Mouse (Mus musculus): ENCODE data around the gene Aanat. TPM values are rescaled to one million over a fixed set of nuclear protein-coding genes. Genes with fewer than 3 reads are reported as not detected.

Aanat gene
- total and polyA plus RNA-seq, 3 experiments = not detected

DNA sequence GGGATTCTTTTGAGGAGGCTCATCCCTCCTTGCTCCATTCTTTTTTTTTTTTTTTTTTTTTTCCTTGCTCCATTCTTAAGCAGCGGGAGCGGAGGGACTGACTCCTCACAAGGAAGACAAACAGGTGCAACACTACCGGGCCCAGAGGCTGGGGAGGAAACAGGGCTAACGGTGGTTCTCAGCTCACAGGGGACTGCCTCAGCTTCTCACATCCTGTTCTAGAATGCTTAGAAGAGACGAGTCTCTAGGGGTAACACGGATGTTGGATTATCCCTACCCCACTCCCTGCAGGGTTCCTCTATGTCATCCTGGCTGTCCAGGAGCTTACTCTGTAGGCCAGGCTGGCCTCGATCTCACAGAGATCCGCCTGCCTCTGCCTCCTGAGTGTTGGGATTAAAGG, 3.3 kb downstream of the Aanat start:
- Histone ChIP-seq H3K4me1 (ENCODE audit: control insufficient read depth in 1 of 2, insufficient read depth in 2 of 2, low read length in 2 of 2) (peaks cover 8 to 30% of the 10 kb centered on the region in 2 experiments; a peak in 3 of 4 replicates), H3K36me3 (ENCODE audit: control insufficient read depth in 1 of 2, insufficient read depth in 2 of 2, low read length in 2 of 2) (peaks cover 0 to 10% of the 10 kb centered on the region in 2 experiments; a peak in 2 of 4 replicates), H3K79me2 (ENCODE audit: control insufficient read depth, insufficient read depth, low read length, poor library complexity) (no peaks in the 10 kb centered on the region), H3K27me3 (ENCODE audit: control insufficient read depth in 1 of 2, insufficient read depth in 2 of 2, low read length in 2 of 2) (no peaks in the 10 kb centered on the region), H3K9ac (ENCODE audit: control insufficient read depth, low read depth, low read length, poor library complexity, severe bottlenecking) (no peak overlapping the region), H3K27ac (ENCODE audit: control insufficient read depth, low read depth, low read length) (no peak overlapping the region), H3K4me3 (ENCODE audit: control insufficient read depth in 1 of 2, insufficient read depth in 1 of 2, low read depth in 2 of 2, low read length in 2 of 2) (no peak overlapping the region), H3K9me3 (replicated peaks; ENCODE audit: insufficient read depth, low read length) (no peaks in the 10 kb centered on the region)
- DNase-seq (ENCODE audit: low read depth, low spot score) = no peak
- TF ChIP-seq MYC (IDR thresholded peaks at IDR 0.05; ENCODE audit: low read depth, low read length) = no peak
- TF ChIP-seq TBP (IDR thresholded peaks at IDR 0.05; ENCODE audit: low read depth, low read length) = no peak
- TF ChIP-seq ETS1 (IDR thresholded peaks at IDR 0.05; ENCODE audit: low read depth, low read length) = no peak
- TF ChIP-seq ZKSCAN1 (IDR thresholded peaks at IDR 0.05; ENCODE audit: low read depth, low read length) = no peak
- no peak for TF ChIP-seq SMC3 (IDR thresholded peaks at IDR 0.05; ENCODE audit: low read depth, low read length)
- no peak for TF ChIP-seq GATA1 (IDR thresholded peaks at IDR 0.05; ENCODE audit: low read depth, low read length)
- TF ChIP-seq MAZ (IDR thresholded peaks at IDR 0.05; ENCODE audit: low read depth, low read length) = no peak
- no peak for TF ChIP-seq USF1 (IDR thresholded peaks at IDR 0.05; ENCODE audit: low read depth, low read length)
- no peak for TF ChIP-seq SIN3A (IDR thresholded peaks at IDR 0.05; ENCODE audit: low read length)
- TF ChIP-seq RCOR1 (IDR thresholded peaks at IDR 0.05; ENCODE audit: low read depth, low read length) = no peak
- TF ChIP-seq ZMIZ1 (IDR thresholded peaks at IDR 0.05; ENCODE audit: low read depth, low read length) = no peak
- TF ChIP-seq JUND (IDR thresholded peaks at IDR 0.05; ENCODE audit: low read depth, low read length) = no peak
- no peak for TF ChIP-seq BHLHE40 (IDR thresholded peaks at IDR 0.05; ENCODE audit: borderline replicate concordance, low read depth, low read length)
- TF ChIP-seq EP300 (IDR thresholded peaks at IDR 0.05; ENCODE audit: low read depth in 1 of 2, low read length in 2 of 2) = no peak
- no peak for TF ChIP-seq ELF1 (IDR thresholded peaks at IDR 0.05; ENCODE audit: low read depth, low read length)
- TF ChIP-seq KAT2A (conservative IDR thresholded peaks at IDR 0.05; ENCODE audit: low read depth, low read length) = no peak
- no peak for TF ChIP-seq TAL1 (IDR thresholded peaks at IDR 0.05; ENCODE audit: low read length)
- no peak for TF ChIP-seq ZC3H11A (IDR thresholded peaks at IDR 0.05; ENCODE audit: low read depth, low read length)

DNA sequence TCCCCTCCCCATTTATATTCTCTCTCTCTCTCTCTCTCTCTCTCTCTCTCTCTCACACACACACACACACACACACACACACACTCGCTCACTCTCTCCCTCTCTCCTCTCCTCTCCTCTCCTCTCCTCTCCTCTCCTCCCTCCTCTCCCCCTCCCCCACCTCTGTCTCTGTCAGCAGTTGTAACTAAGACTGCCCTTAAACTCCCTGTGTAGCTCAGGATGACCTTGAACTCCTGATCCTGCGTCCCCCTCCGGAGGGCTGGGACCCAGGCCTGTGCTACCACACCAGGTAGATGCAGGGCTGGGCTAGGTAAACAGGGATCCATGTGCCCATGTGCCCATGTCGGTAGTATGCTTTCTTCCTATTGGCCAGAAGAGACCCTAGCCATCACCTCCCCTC, 5.4 kb downstream of the Aanat start:
- peaks cover 0 to 10% of the 10 kb centered on the region in 2 experiments; a peak in 2 of 4 replicates for H3K36me3 ChIP-seq (ENCODE audit: control insufficient read depth in 1 of 2, insufficient read depth in 2 of 2, low read length in 2 of 2)
- no peaks in the 10 kb centered on the region for H3K9me3 ChIP-seq (replicated peaks; ENCODE audit: insufficient read depth, low read length)
- DNase-seq (ENCODE audit: low read depth, low spot score) = no peak
- H3K79me2 ChIP-seq (ENCODE audit: control insufficient read depth, insufficient read depth, low read length, poor library complexity) = no peaks in the 10 kb centered on the region
- peaks cover 8 to 30% of the 10 kb centered on the region in 2 experiments; a peak in 3 of 4 replicates for H3K4me1 ChIP-seq (ENCODE audit: control insufficient read depth in 1 of 2, insufficient read depth in 2 of 2, low read length in 2 of 2)
- H3K27me3 ChIP-seq (ENCODE audit: control insufficient read depth in 1 of 2, insufficient read depth in 2 of 2, low read length in 2 of 2) = no peaks in the 10 kb centered on the region
- TF ChIP-seq JUND (IDR thresholded peaks at IDR 0.05; ENCODE audit: low read depth, low read length) = no peak
- no peak for TF ChIP-seq TCF12 (IDR thresholded peaks at IDR 0.05; ENCODE audit: low read depth, low read length)
- TF ChIP-seq RAD21 (IDR thresholded peaks at IDR 0.05; ENCODE audit: low read depth, low read length) = no peak
- no peak for TF ChIP-seq MYC (IDR thresholded peaks at IDR 0.05; ENCODE audit: low read depth, low read length)
- TF ChIP-seq SMC3 (IDR thresholded peaks at IDR 0.05; ENCODE audit: low read depth, low read length) = no peak
- no peak for TF ChIP-seq E2F4 (IDR thresholded peaks at IDR 0.05; ENCODE audit: borderline replicate concordance, low read depth, low read length)
- H3K9ac ChIP-seq (ENCODE audit: control insufficient read depth, low read depth, low read length, poor library complexity, severe bottlenecking) = no peak overlapping the region
- no peak overlapping the region for H3K4me3 ChIP-seq (ENCODE audit: control insufficient read depth in 1 of 2, insufficient read depth in 1 of 2, low read depth in 2 of 2, low read length in 2 of 2)
- H3K27ac ChIP-seq (ENCODE audit: control insufficient read depth, low read depth, low read length) = no peak overlapping the region
